Mouse (Mus musculus) right cerebral cortex, adult 18-20 months (tissue): ENCODE data around the gene Golga4.

ENCODE experiments used
- DNase-seq: peaks from one replicate; pipeline ENCODE4 v3.0.0; 2022; ENCODE audit warnings: mixed read lengths

The Golga4 gene

DNA sequence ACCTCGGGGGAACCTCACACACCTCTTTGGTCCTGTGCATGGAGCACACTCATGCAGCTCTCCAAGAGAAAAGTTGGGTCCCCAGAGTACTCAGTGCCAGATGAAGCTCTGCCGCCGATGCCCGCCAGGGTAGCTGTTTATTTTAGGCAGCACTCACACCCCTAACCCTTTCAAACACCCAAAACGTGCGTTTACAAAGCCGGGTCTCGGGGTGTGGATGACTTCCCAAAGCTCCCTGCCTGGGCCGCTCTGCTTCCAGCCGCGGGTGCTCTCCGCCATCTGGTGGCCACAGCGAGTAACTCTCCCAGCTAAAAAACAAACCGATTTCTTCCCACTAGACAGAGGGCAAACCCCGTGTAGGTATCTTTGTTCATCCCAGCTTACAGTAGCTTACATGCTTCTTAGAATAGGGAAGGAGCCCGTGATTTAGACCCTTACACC lies 16.5 kb upstream of the Golga4 start:
- DNase-seq: peak; percentile 69

DNA sequence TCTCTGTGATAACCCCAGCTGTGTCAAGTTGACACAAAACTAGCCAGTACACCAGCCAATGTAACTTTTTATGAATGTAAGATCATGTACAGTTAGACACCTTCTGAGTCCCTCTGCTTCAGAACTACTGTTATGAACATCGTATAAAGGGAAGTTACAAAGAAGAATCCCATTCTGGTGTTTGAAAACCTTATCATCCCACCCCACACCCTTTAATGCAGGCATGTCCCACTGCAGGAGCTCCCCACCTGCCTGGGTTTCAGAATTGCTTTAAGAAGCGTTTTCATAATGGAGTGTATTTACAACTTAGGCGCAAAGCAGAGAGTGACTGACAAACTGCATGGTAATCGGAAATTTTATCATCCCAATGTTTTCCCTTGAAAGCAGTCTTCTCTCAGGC lies 14.9 kb upstream of the Golga4 start:
- DNase-seq: no peak

DNA sequence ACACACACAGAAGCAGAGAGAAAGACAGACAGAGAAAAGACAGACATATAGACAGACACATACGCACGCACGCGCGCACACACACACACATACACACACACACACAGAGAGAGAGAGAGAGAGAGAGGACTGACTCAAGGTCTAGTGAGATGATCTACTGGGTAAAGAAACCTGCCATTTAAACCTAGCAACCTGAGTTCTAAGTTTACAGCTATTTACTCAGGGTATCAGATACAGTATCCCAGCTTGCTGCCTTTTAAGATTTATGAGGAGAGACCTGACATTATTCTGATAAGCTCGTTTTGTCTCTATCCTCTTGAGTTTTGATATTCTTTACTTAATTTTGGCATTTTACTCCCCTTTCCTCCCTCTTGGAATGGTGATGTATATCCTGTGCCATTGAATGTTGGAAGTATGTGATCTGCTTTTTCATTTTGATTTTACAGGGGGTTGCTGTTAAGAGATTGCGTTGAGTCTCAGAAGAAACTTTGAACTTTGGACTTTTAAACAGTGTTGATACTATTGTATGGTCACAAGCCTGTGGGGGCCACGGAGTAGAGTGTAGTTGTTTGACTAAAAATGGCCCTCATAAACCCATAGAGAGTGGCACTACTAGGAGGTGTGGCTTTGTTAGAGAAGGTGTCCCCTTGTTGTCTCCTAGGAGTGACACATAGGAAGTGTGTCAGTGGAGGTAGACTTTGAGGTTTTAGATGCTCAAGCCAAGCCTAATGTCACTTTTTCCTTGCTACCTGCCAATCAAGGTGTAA lies 13.0 kb upstream of the Golga4 start:
- DNase-seq: no peak

DNA sequence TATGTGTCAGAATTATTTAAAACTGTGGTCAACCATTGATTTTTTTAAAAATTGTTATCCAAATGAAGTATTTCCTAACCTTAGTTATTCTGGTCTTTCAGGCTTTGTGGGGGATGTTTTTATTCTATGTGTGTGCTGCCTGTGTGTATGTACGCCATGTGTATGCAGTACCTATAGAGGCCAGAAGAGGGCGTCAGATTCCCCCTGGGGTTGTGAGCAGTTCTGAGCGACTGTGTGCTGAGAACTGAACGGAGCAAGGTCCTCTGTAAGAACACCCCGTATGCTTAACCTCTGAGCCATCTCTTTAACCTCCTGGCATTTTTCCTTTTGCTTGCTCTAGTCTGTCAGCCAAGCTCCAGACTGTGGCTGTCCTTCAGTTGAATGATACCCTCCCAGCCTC lies 12.0 kb upstream of the Golga4 start:
- DNase-seq: no peak

DNA sequence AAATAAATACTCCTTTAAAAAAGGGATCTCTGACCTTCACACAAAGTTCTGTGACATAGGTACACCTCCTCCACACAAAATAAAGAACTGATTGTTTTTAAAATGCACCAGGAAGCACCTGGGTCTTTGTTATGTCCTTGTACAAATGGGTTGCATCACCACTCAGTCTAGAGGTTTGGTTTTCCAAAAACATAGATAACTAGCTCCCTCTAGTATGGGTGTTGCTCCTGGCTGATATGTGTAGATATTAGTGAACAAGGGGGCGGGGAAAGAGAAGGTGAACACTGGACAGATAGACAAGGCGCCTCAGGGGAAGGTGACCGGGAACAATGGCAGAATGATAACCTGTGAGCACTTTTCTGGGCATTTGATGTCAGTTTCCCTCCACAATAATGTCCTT lies 10.1 kb upstream of the Golga4 start:
- no peak for DNase-seq

DNA sequence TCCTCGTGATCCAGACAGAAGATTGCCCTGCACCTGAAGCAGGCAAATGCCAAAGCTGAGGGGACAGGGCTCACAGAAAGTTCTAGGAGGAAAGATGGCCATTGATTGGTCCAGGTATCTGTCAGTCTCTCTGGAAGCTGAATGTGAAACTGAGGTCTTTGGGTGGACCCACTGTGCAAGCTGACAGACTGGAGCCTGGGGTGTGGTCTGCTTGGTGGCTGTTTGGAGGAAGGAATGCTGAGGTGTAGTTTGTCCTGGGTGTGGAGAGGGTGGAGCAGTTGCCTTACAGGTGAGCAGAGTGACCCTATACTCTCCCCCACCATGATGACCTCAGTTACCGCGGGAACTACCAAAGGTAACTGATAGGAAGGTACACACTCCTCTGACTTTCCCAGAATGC lies 9.1 kb upstream of the Golga4 start:
- DNase-seq: no peak

DNA sequence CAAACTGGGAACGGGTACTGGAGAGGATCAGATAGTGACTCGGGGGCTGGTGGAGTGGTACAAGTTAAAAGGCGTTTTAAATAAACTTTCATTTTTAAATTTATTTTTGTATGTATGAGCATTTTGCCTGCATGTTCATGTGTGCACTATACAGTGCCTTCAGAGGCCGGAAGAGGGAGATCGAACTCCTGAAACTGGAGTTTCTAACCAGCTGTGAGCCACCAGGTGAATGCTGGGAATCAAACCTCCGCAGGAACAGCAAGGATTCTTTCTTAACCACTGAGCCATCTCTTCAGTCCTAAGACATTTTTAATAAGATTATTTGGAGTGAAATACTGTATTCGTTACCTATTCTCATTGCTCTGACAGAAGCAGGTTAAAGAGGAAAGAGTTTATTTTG lies 8.0 kb upstream of the Golga4 start:
- DNase-seq: no peak

DNA sequence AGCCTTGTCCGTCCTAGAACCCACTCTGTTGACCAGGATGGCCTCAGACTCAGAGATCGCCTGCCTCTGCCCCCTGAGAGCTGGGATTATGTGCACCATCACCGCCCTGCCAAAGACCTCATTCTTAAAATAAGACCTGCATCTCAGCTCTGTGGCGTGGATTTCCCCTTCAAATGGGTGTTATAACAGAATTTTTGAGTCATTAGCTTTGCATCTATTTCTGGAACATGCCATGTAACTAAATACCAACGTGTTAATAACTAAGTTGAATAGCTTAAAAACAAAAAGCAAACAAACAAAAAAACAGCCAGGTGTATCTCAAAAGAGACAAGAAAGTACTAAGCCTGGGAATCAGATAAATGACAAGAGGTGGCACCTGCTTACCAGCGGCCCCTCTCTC lies 5.1 kb upstream of the Golga4 start:
- DNase-seq: no peak

DNA sequence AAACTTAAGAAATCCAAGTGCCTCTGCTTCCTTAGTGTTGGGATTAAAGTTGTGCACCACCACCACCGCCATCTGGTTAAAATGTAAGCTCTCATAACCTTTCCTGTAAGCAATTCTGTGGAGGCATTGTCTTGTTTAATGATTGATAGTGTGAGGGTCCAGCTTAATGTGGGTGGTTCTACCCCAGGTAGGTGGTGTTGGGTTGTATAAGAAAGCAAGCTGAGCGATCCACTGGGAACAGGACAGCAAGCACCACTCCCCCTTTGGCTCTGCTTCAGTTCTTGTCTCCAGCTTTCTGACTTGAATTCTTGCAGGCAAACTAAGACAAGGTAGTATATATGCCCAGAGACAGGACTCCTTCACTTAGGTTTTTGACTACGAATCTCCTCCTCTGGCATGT lies 1.4 kb upstream of the Golga4 start:
- no peak for DNase-seq

DNA sequence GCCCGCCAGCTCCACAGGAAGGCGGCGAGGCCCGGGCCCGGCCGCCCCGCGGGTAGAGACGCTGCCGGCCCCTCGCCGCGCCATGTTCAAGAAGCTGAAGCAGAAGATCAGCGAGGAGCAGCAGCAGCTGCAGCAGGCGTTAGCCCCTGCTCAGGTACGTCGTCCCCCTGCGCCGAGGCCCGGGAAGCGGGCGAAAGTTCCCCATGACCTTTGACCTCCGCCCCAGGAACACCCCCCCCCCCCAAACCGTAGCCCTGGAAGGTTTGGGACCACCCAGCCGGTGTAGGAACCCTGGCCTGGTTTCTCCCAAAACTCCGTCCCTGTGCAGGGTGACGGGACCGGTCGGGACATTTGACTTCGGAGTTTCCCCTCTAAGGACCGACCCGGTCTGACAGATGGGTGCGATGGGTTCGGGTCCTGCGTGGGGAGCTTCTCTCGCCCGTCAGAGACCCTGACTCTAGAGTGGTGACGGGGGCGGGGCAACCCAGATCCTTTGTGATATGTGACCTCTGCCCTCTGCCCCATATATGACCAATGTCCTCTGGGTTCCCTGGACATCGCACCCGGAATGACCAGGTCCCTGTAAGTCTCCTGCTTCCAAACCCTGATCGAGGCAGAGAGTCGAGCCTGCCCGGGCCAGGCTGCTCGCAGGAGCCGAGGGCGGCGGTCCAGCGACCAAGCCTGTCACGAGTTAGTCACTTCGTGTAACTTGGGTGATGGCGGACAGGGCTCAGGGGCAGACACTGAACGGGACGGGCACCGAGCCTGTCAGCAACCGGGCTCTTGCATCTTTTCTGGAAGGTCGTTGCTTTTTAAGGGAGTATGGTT lies 551 bp downstream of the Golga4 start:
- DNase-seq: no peak

DNA sequence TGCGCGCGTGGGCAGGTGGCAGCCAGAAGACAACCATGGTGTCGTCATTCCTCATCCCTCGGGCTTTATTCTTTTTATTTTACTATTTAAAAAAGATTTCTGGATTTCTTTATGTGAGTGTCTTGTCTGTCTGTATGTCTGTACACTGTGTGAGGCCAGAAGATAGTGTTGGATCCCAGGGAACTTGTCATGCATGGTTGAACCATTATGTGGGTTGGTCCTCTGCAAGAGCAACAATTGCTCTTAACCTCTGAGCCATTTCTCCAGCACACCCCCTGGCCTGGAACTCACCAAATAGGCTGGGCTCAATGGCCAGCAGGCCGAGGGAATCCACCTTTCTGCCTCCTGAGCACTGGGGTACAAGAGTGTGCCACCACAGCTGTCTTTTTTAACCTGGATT lies 1.5 kb downstream of the Golga4 start:
- DNase-seq: no peak

DNA sequence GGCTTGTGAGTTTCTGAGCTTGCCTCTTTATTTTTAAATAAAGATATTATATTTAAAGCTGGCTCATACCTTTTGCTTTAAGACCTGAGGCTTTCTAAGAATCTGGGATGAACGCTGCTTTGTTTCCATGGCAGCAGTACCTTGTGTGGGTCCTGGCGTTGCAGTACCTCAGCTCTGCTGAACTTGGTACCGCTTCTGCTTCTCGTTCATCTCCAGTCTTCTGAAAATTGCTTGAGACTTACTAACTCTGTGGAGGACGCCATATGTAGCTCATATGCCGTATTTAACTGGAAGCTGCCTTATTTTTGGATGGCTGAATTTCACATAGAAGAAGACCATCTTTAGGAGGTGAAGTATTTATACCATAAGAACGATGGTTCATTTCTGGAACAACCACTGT lies 2.5 kb downstream of the Golga4 start:
- peak; percentile 26 for DNase-seq

DNA sequence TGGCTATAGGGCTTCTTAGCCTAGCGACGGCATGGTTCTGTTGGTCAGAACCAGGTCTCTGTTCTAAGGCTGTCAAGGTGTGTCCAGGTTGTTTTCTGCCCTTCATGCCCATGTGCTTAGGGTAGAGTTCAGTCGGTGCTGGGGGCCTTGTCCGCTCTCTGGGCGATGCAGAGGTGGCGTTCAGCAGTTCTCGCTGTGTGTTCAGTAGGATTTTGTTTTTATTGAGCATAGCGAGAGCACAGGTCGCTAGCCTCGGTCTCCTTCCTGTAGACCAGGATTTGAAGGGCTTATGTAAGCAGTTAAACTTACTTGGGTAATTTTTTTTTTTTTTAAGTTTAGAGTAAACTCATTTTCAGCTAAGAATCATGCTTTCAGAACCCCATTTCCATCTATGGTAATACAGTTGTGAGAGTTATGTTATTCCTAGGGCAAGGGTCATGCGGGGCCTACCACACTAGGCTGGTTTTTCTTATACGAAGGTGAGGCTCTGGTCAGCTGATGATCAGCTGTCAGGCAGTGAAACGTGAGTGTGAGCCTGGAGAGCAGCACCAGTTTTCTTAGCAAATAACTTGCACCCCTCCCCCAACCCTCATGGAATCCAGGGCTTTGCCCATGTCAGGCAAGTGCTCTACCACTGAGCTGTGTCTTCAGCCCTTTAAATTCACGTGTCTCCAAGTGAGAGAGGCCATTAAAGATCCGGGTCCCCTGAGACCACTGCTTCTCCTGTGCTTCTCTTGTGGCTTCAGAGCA lies 5.0 kb downstream of the Golga4 start:
- no peak for DNase-seq

DNA sequence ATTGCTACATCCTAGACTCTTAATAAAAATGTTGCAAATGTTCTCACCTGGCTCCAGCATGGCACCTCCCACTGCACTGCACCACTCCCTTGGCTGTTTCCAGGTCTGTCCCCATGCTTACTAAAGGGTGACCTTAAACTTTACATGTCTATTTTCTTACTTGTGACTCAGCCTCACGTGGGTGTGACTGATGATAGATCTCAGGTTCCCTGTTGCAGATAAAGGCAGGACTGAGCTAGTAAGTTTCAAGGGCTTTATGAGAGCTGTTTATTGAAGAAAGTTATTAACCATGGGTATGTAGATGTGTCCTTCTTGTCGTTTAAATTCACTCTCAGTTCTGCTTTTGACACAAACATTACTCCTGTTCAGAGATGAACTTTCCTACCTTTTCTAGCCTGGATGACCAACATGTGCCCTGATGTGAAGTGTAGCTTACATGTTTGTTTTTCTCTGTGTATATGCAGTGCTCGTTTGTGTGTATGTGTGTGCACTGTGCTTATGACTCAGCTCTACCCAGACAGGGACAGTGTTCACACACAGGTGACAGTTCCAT lies 6.7 kb downstream of the Golga4 start:
- DNase-seq: no peak

DNA sequence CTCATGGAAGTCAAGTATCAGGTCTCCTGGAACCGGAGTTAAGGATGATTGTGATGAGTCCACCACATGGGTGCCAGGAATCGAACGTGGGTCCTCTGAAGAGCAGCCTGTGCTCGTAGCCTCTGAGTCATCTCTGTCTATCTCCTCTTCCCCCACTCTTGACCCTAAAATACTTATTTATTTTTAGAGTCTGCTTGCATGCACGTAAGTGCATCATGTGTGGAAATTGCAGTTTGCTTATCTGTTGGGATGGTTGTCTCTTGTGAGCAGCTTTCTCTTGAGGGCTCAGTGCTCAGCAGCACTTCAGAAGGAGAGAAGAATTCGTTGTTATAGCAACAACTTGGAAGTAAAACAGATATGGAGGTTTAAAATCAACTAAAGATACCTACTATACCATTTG lies 9.4 kb downstream of the Golga4 start:
- DNase-seq: no peak

DNA sequence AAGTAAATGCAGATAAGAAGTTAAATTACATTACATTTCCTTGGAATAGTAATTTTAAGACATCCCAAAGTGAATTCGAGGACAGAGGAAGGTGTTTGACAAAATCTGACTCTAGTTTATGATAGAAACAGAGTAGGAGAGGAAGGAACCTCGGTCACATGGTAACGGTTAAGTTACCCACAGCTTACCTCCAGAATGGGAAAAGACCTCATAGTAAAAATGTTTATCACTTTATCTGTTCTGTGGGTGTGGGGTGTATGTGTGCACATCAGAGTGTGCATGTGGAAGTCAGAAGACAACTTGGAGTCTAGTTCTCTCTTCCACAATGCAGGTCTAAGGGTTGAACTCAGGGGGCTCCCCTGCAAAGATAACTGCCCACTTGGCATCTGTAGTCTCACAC lies 10.1 kb downstream of the Golga4 start:
- DNase-seq: no peak

DNA sequence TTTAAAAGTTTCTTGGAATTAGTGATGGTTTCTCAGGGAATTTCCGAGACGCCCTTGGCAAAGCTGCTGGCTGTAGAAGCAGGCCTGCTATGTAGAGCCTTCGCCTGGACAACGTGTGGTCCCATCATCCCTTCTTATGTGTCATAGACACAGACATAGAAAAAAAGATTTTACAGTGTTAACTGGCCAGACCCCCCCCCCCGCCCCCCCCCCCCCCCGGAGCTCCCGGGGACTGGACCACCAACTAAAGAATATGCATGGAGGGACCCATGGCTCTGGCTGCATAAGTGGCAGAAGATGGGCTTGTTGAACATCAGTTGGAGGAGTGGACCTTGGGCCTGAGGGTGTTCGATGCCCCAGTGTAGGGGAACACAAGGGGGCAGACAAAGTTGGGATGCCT lies 11.6 kb downstream of the Golga4 start:
- DNase-seq: no peak

DNA sequence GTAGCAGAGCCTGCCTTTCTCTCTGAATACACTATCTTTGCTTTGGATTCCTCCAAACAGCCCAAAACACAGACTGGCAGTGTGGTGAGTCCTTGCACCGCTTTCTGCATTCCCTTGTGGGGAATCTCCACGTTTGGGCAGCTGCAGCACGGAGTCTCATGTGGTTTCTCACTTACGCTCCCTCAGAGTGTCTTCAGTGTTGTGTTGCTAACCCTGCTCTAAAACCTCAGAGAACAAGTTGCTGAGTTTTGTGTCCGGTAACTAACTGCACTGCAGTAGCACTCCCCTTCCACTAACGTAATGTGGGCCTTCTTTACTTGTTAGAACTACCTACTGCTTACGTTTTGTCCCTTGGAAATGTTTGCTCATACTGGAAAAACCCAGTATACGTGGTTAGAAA lies 13.0 kb downstream of the Golga4 start:
- DNase-seq: no peak

DNA sequence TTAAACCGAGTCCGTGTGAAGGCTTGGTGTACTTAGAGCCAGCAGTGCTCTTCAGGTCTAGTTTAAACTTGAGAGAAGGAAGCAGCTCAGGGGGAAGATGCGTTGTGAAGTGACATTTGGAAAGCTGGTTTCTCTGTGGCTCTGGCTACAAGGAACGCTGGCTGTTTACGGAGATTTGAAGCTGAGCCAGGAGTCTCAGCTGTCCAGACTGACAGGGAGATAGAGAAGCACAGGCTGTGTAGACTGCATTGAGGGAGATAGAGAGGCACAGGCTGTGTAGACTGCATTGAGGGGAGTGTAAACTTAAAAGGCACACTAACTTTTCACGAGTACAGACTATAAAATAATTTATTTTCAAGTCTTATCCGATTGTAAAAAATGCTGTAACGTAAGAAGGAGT lies 13.9 kb downstream of the Golga4 start:
- no peak for DNase-seq

DNA sequence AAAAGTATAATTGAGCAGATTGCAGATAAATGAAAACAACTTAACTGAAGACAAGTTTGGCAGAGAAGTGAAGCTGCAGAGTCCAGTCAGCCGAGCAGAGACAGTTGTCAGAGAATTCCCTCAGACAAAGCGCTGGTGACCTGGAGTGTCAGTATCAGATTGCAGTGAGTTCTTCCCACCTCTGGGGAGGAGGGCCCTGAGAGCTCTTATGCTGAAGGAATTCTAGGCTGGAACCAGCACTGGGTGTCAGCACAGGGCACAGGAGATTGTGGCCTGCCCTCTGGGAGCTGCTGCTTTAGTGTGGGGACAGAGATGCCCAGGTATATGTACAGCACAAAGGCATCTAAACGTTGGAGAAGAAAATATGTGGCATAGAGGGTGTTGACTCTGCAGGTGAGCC lies 14.8 kb downstream of the Golga4 start:
- DNase-seq: no peak

DNA sequence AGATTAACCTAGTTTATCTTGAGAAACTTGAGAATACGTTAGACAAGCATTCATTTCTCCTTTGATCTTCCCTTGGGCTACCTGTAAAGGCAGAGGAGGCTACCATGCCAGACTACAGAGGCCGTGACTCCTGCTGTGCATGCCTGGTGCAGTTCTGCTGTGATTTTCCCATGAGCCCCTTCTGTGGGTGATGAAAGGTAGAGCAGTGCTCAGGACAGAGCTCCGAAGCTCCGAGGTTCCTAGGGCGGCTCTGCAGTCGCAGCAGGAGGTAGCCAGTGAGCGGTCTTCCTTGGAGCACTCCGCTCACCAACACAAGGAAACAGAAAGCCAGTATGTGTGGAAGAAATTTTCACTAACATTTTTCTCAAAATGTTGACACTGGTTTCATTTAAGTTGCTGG lies 15.6 kb downstream of the Golga4 start:
- DNase-seq: no peak

DNA sequence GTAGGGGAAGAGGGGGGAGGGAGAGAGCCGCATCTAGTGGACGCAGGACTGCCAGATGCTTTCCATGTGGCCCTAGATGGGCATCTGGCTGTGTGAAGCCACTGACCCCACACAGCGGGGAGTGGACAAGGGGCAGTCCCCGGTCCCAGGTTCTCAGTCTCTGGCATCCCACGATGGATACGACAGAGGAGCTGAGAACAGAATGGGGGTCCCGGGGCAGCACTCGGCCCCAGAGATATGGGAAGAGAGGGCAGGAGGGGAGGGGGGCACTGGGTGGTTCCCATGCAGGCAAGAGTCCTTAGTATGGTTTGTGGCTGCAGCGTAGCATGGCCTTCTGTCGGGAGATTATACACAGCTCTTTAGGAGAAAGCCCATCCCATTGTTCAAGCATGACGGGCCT lies 17.7 kb downstream of the Golga4 start:
- DNase-seq: no peak

DNA sequence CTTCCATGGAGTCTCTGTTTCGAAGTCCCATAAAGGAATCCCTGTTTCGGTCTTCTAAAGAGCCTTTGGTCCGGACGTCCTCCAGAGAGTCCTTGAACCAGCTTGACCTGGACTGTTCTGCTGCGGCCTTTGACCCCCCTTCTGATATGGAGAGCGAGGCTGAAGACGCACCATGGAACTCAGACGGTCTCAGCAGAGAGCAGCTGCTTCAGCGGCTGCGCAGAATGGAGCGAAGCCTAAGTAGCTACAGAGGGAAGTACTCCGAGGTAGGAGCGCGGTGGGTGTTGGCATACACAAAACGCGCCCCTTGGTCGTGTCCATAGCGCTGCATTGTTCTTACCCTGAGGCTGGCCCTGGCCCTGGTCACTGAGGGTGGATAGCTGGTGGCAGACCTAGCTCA lies 21.0 kb downstream of the Golga4 start:
- no peak for DNase-seq

DNA sequence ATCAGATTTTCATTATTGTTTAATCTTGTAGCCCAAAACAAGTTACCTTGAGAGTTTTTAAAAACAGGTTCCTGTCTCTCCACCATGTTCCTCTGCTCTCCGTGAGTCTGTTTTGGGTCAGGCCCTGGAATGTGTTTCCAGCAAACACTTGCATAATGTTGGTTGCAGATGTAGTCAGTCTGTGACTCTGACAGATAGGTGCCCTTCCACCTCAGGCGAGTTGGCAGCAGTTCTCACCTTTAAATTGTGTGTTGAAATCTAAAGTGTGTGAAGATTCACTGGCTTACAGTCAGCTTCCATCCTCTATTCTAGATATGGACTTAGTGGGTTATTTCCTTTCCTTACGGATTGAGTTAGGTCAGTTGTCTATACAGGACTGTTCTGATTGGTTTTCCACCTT lies 23.7 kb downstream of the Golga4 start:
- no peak for DNase-seq
